Mouse (Mus musculus) cortical plate, adult 2 months (tissue): ENCODE measurements at regions not wholly inside any gene's neighbourhood (a gene's known extent, or its start where the extent isn't known, plus 50 kb on each side); places are given as distances from the start of the nearest gene placed in this dataset.

Source experiments
- CTCF ChIP-seq: fragments of 200-500 bp; IDR thresholded peaks from 2 replicates; pipeline ENCODE4 v1.5.1; 2011; ENCODE audit warnings: mild to moderate bottlenecking, control low read depth, low read length; ENCODE audit not compliant: insufficient read depth; ENCODE audit errors: extremely low read depth
- POLR2A ChIP-seq: fragments of 200-500 bp; IDR thresholded peaks from 2 replicates; pipeline ENCODE4 v1.6.1; 2011; ENCODE audit warnings: mild to moderate bottlenecking, low read length, control low read depth; ENCODE audit not compliant: insufficient read depth; ENCODE audit errors: extremely low read depth

GRCm38 (mm10) chr2:129893231-129893630 is 92.9 kb downstream of the Stk35 start:
- TF ChIP-seq POLR2A, result no peak
- TF ChIP-seq CTCF, result no peak
